Mouse (Mus musculus) heart, adult 2 months (tissue): ENCODE measurements around the gene Acsl6. TPM values are rescaled to one million over a fixed set of nuclear protein-coding genes. Genes with fewer than 3 reads are reported as not detected.

ENCODE experiments used
- DNase-seq, 2 experiments: peaks; one replicate each; pipeline ENCODE4 v3.0.0; 2021
- H3K27ac ChIP-seq: fragments of 200-600 bp; 2 replicates; pipeline ENCODE4 v1.8.1; 2022
- H3K27me3 ChIP-seq: fragments of 200-500 bp; 2 replicates; pipeline ENCODE4 v1.6.1; 2012; ENCODE audit warnings: mild to moderate bottlenecking, low read length, inconsistent platforms, mixed read lengths; ENCODE audit not compliant: control insufficient read depth, insufficient read depth
- H3K36me3 ChIP-seq: fragments of 200-500 bp; 2 replicates; pipeline ENCODE4 v1.6.1; 2012; ENCODE audit warnings: low read length, inconsistent platforms; ENCODE audit not compliant: control insufficient read depth, insufficient read depth
- H3K4me1 ChIP-seq: fragments of 200-500 bp; 2 replicates; pipeline ENCODE4 v1.6.1; 2011; ENCODE audit warnings: low read length; ENCODE audit not compliant: control insufficient read depth, insufficient read depth
- H3K4me3 ChIP-seq: fragments of 200-600 bp; 2 replicates; pipeline ENCODE4 v1.8.1; 2022
- H3K79me2 ChIP-seq: fragments of 200-500 bp; replicated peaks from 2 replicates; pipeline ENCODE4 v1.6.1; 2012; ENCODE audit warnings: mild to moderate bottlenecking, inconsistent platforms, low read length, moderate library complexity, mixed read lengths; ENCODE audit not compliant: control insufficient read depth, insufficient read depth
- H3K9ac ChIP-seq: fragments of 200-500 bp; 2 replicates; pipeline ENCODE4 v1.6.1; 2012; ENCODE audit warnings: low read depth, mild to moderate bottlenecking, control low read depth, inconsistent platforms, low read length, mixed read lengths
- CTCF ChIP-seq: fragments of 200-600 bp; IDR thresholded peaks from 2 replicates; pipeline ENCODE4 v1.8.1; 2022; ENCODE audit warnings: antibody characterized with exemption, mild to moderate bottlenecking, moderate library complexity
- EP300 ChIP-seq: fragments of 200-500 bp; IDR thresholded peaks from 2 replicates; pipeline ENCODE4 v1.6.1; 2011; ENCODE audit warnings: low read depth, low read length, control low read depth; ENCODE audit not compliant: insufficient read depth
- POLR2A ChIP-seq: fragments of 200-500 bp; IDR thresholded peaks from 2 replicates; pipeline ENCODE4 v1.6.1; 2011; ENCODE audit warnings: mild to moderate bottlenecking, low read depth, low read length, control low read depth; ENCODE audit not compliant: insufficient read depth
- WGBS: fragments of 180-500 bp; shearing (Covaris S2); methylation state at CpG from one replicate; pipeline ENCODE4 v1.1.7; 2018; 5-methylcytosine and 5-hydroxymethylcytosine counted together
- intact Hi-C: fragments of 180-260 bp; cut with DNase I; formaldehyde crosslinking; loops from one replicate; pipeline ENCODE4 v1.15.1; 2025
- polyA plus RNA-seq: library from polyadenylated mRNA; depleted of rRNA; stranded (reverse); fragments of >200 nt; gene quantifications from 2 replicates; pipeline ENCODE4 v1.2.3, GENCODE M21; 2012
- total RNA-seq, 2 experiments: library from RNA; stranded (reverse); gene quantifications; 2 replicates each; pipeline ENCODE4 v1.2.3; 2021

Acsl6 gene
- total and polyA plus RNA-seq, 3 experiments = 6.0 to 7.2 (median 7.0) TPM

DNA sequence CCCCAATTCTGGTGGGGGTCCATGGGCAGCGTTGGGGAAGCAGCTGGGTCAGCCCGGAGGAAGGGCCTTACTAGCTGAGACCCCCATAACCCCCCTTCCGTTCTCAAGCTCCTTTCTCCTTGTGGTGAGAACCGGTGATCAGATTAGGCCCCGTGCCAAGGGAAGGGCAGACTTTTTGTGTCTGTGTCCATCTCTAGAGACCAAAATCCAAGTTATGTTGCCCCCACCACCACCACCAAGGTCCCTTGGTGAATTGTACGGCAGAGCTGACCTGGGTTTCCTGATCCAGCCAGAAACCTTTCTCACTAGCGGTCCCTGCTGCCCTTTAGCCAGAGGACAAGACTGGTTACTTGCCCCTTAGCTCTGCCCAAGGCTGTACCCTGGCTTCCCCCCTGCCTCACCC lies 874 bp downstream of the Acsl6 start:
- H3K79me2 ChIP-seq = no peaks in the 10 kb centered on the region
- H3K27me3 ChIP-seq = peaks cover 7% of the 10 kb centered on the region
- intact Hi-C loops = loop anchor here (10.0 kb wide), 1 partner anchor 170 kb away; no protein-coding TSS in a partner anchor
- H3K36me3 ChIP-seq = no peaks in the 10 kb centered on the region
- H3K9ac ChIP-seq = peak overlapping the region; percentile 68
- DNase-seq = no peak
- 12% methylated on average over 7 of the region's 7 CpGs for WGBS
- no peak overlapping the region for H3K27ac ChIP-seq
- H3K4me1 ChIP-seq = no peaks in the 10 kb centered on the region
- peak overlapping the region; percentile 45 for H3K4me3 ChIP-seq
- TF ChIP-seq POLR2A (no peak), CTCF (no peak), EP300 (no peak)

DNA sequence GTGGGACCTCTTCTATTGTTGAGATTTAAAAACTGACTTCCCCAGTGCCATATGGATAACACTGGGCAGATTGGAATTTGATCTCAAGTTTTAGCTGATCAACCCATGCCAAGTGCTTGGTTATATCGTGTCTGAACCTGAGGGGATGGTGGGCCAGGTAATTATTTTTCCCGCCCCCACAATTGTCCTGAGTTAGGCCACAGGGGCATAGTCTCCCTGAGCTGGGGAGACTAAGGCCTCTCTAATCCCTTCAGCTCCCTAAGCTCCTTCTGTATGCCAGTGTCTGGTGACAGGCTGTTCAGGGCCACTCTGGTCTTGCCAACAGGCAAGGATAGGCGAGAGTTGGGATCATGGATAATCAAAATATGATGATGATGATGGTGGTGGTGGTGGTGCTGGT lies 1.7 kb downstream of the Acsl6 start:
- TF ChIP-seq CTCF (no peak), POLR2A (no peak), EP300 (no peak)
- intact Hi-C loops = loop anchor here (10.0 kb wide), 1 partner anchor 169 kb away; no protein-coding TSS in a partner anchor
- no peak overlapping the region for H3K27ac ChIP-seq
- H3K9ac ChIP-seq = no peak overlapping the region
- H3K36me3 ChIP-seq = no peaks in the 10 kb centered on the region
- no peaks in the 10 kb centered on the region for H3K4me1 ChIP-seq
- peaks cover 7% of the 10 kb centered on the region for H3K27me3 ChIP-seq
- H3K4me3 ChIP-seq = no peak overlapping the region
- WGBS = 76% methylated on average over 3 of the region's 3 CpGs
- no peak for DNase-seq
- H3K79me2 ChIP-seq = no peaks in the 10 kb centered on the region

DNA sequence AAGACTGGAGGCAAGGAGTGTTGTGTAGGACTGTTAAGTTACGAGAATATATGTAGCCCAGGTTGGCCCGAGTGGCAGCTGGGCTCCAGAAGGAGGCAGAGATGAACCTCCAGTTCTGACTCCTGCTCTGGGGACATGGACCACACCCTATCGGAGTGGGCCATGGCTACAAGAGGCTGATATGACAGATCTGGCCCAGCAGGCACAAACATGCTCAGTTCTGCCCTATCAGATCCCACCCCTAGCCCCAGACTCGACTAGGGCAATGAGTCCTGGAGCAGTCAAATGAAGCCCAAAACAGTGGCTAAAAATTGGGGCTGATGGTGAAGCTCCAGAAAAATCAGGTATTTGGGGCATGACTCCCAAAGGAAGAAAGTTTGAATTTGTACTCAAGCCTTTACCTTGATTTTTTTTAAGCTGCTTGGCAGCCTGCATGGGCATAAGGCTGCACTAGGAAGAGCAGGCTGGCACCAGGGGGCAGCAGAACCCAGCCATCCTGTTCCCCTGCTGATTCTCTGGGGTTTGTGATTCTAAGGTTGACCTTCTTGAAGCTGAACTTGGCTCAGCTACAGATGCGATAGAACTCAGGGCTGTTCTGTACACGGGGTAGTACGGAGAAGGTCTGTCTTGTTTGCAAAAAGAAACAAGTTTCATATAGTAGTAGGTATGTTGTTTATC lies 3.7 kb downstream of the Acsl6 start:
- peak; percentile 44 to 59 for DNase-seq
- no peak overlapping the region for H3K9ac ChIP-seq
- intact Hi-C loops = loop anchor here (1.0 to 10.0 kb wide), 3 partner anchors 47 to 228 kb away; no protein-coding TSS in a partner anchor
- H3K4me3 ChIP-seq = no peak overlapping the region
- no peaks in the 10 kb centered on the region for H3K79me2 ChIP-seq
- no peak for TF ChIP-seq POLR2A
- peak; percentile 80 for TF ChIP-seq CTCF
- peak; percentile 73 for TF ChIP-seq EP300
- H3K27me3 ChIP-seq = peaks cover 7% of the 10 kb centered on the region
- H3K27ac ChIP-seq = no peak overlapping the region
- no peaks in the 10 kb centered on the region for H3K36me3 ChIP-seq
- no peaks in the 10 kb centered on the region; the same call in 1 of the 2 replicates for H3K4me1 ChIP-seq
- 54% methylated on average over 7 of the region's 7 CpGs for WGBS

DNA sequence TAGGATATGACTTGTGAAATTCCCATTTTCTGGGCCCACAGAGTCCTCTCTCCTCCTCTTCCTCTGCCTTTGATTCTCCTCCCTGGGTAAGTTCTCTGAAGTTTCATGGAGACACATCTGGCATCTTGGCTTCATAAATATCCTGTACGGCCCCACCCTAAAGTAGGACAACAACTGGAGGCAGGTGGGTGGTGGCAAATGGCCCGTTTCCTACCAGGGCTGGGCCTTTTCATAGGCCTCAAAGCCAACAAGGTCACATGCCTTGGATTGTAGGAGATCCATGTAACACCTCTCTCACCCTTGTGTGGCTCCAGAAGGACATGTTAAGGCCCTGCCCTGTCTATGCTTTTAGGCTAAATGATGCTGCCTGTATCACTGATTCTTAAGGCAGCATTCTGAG lies 7.0 kb downstream of the Acsl6 start:
- Histone ChIP-seq H3K27ac (no peak overlapping the region), H3K79me2 (no peaks in the 10 kb centered on the region), H3K27me3 (no peaks in the 10 kb centered on the region), H3K36me3 (no peaks in the 10 kb centered on the region), H3K9ac (no peak overlapping the region), H3K4me3 (no peak overlapping the region), H3K4me1 (peaks cover 8% of the 10 kb centered on the region; the same call in 1 of the 2 replicates)
- TF ChIP-seq EP300 (no peak), CTCF (no peak), POLR2A (no peak)
- DNase-seq = no peak
- intact Hi-C loops = loop anchor here (5.0 kb wide), 1 partner anchor 112 kb away; no protein-coding TSS in a partner anchor
- WGBS = 71% methylated on average over 2 of the region's 2 CpGs

DNA sequence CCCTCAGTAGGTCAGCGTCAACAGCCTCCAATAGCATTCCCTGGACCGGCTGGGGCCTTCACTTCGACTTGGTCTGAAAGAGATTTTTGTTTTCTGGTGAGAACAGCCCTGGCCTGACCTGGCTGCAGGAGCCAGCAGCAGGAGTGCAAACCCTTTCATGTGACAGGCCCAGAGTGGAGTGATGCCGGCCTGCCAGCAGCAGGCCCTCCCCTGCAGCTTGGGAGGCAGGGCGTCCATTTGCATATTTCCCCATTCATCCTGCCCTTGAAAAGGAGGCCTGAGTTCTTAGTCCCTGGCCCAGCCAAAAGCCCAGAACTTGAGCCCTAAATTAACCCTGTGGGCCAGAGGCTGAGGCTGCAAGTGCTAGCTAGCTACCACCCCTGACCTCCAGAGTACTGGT lies 8.4 kb downstream of the Acsl6 start:
- 27% methylated on average over 5 of the region's 5 CpGs for WGBS
- H3K36me3 ChIP-seq = no peaks in the 10 kb centered on the region
- no peak overlapping the region for H3K9ac ChIP-seq
- no peaks in the 10 kb centered on the region for H3K27me3 ChIP-seq
- intact Hi-C loops = loop anchor here (5.0 kb wide), 1 partner anchor 110 kb away; no protein-coding TSS in a partner anchor
- H3K4me1 ChIP-seq = peaks cover 8% of the 10 kb centered on the region; the same call in 1 of the 2 replicates
- DNase-seq = peak; percentile 35 to 62
- no peaks in the 10 kb centered on the region for H3K79me2 ChIP-seq
- H3K27ac ChIP-seq = peak overlapping the region; percentile 31; the same call in 1 of the 2 replicates
- TF ChIP-seq EP300 (0 out of 2 replicates have a peak, but pooled peaks have one; percentile 24), CTCF (no peak)
- H3K4me3 ChIP-seq = no peak overlapping the region

DNA sequence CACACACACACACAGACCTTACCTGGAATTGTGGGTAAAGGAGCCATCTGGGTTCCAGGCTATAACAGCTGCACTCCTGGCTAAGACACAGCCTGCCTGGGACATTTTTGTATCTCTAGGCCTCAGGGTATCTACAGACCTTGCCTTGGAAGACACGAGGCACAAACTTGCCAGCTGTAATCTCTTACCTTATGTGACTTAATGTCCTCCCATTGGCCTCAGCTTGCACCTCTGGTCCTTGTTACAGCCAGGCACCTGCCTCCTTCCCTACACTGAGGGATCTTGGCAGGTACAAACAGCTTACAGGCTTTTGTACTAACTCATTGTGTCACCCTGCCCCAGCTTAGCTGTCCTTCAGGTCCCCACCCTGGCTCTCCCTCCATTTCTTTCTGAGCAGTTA lies 9.0 kb downstream of the Acsl6 start:
- H3K9ac ChIP-seq = no peak overlapping the region
- peak; percentile 36; the same call in 1 of the 2 replicates for TF ChIP-seq EP300
- TF ChIP-seq POLR2A = no peak
- H3K4me3 ChIP-seq = no peak overlapping the region
- WGBS = 17% methylated on average over 1 of the region's 1 CpGs
- H3K27ac ChIP-seq = peak overlapping the region; percentile 20; the same call in 1 of the 2 replicates
- no peak for DNase-seq
- H3K27me3 ChIP-seq = no peaks in the 10 kb centered on the region
- no peaks in the 10 kb centered on the region for H3K36me3 ChIP-seq
- peaks cover 8% of the 10 kb centered on the region; the same call in 1 of the 2 replicates for H3K4me1 ChIP-seq
- intact Hi-C loops = loop anchor here (5.0 kb wide), 1 partner anchor 110 kb away; no protein-coding TSS in a partner anchor
- H3K79me2 ChIP-seq = no peaks in the 10 kb centered on the region
